Mouse (Mus musculus) forelimb bud, embryonic 11.5 days (tissue): ENCODE results near the gene Elfn1.

Experiments
- DNase-seq: peaks from one replicate; pipeline ENCODE4 v3.0.0-alpha.2; 2012; ENCODE audit warnings: low read depth, low spot score

Elfn1 gene

DNA sequence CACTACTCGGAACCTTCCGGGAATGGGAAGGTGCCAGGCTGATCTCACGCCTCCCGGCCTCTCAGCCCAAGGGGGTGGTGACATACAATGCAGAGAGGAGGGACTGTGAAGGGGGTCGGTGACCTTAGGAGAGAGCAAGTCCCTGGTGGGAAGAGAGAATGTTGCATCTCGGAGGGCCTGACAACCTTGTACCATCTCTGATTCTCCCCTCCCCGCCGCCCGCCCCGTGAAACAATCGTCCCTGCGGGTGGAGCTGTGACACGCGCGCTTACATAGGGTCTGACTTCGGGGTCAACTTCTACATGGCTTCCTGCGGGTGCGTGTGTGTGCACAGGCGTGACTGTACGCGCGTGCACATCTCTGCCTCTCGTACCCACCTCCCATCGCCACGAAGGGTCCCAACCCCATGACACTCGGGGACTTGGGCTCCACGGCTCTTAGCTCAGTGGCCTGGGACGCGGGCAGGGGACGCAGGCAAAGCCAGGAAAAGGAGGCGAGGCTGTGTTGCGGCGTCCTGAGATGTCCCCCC, at the start of gene Elfn1:
Elfn1 (plus strand) TSS at position 230 of the 529 bp plus-strand sequence.
- no peak for DNase-seq

DNA sequence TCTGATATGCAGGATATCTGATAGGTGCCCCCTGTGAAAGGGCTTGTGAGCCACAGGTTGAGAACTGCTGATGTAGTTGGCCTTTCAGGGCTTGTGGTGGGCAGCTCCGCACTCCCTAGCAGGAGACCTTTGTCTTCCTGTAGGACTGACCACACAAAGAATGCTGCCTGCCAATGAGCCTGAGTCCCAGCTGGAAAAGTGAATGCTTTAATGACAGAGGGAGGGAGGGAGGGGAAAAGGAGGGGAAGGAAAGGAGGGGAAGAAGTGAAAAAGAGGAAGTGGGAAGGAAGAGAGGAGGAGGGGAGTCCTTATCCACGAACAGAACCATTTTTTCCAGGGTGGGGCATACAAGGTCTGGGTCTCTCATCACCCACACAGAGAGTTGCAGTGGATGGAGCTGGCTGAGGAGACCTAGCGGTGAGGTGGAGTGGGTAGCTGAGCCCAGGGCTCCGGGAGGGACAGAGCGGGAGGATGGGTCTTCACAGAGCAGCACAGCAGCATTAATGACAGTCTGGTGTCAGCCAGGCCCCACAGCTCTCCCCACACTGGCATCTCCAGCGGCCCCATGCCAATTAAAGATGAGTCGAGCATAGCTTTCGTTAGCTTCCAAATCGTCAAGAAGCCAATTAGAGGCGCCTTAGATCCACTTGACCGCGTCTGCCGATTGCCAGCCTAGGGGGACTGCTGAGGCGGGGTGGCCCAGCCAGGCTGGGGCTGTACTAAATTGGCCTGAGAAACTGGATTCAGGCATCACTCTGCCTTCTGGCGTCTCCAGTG, 47.2 kb upstream of the Elfn1 start:
- no peak for DNase-seq

GRCm38 (mm10) chr5:139862759-139863158, 45.0 kb upstream of the Elfn1 start:
- DNase-seq: no peak

- no peak for DNase-seq
Observed at GRCm38 (mm10) chr5:139870886-139871285, 36.9 kb upstream of the Elfn1 start.

DNA sequence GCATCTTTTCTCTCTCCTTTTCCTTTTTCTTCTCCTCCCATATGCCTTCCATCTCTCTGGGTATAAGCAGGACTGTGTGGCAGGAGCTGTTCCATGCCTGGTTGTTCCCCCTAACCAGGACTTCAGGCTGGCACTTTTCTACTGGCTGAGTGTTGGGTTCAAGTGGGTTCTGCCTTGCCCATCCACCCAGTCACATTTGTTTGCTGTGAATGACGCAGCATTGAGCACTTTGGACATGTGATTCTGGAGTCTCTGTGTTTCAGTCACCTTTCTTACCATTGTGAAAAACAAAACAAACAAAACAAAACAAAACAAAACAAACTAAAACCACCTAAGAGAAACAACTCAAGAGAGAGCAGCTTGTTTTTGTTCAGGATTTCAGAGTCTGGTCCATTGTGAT, 36.2 kb upstream of the Elfn1 start:
- DNase-seq: no peak

GRCm38 (mm10) chr5:139877563-139877962, 30.2 kb upstream of the Elfn1 start:
- no peak for DNase-seq

DNA sequence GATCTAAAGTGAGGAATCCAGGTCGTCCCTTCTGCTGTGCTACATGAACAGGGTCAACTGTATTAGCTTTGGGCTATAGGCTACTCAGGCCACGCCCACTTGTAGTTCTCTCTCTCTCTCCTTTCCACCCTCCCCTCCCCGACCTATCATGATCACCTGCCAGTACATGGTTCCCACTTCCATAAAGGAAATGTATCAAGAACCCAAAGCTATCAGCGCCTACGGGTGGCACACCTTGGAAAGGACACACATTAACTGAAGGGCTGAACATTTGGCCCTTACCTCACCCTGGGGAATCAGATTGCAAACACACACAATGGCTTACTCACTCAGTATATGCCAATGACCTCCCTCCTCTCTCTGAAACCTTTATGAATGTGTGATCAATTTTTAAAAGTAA, 28.0 kb upstream of the Elfn1 start:
- DNase-seq: no peak

DNA sequence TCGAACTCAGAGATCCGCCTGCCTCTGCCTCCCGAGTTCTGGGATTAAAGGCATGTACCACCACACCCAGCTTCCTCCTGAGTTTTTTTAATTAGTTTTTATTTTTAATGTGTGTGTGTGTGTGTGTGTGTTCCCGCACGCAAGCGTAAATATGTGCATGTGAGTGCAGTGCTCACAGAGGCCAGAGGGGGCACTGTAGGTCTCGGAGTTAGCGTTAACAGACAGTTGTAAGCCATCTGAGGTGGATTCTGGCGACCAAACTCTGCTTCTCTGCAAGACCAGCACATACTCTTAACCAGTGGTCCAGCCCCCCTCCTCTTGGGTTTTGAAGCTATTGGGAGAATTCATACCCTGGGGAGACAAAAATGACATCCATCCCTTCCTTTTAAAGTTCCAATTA, 26.6 kb upstream of the Elfn1 start:
- DNase-seq: no peak

DNA sequence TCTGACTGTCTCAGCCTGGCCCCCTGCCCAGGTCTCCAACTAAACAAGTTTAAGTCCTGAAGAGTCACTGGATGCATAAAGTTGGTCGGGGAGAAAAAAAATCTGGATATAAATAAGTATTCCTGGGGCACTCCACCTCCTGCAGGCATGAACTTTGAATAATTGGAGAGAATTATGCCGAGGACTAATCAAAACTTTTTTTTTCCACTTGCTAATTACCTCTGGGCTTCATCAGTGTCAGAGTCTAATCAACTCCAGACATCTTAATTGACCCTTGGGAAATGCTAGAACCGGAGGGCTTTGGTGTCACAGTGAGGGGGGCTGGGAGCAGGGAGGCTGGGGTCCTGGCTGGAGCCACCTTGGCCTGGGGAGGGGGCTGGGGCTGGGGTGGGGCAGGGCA, 19.1 kb upstream of the Elfn1 start:
- DNase-seq: no peak

DNA sequence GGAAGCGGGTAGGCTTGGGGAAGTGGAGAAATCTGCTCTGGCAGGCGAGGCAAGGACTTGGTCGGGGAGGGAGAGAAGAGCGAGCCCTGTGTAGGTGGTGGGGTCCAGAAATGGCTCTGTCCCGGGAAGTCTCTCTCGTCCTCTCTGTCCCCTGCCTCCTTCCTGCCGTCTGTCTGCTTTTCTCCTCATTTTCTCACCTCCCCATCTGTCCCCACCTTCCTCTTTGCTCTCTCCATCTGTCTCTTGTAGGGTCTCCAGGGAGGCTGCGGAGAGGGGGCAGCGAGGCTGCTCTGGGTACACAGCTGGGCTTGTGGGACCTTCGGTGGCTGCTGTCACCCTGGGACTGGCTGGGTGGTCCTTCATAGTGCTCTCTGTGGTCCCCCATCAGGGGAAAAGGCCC, 18.4 kb upstream of the Elfn1 start:
- DNase-seq: no peak

DNA sequence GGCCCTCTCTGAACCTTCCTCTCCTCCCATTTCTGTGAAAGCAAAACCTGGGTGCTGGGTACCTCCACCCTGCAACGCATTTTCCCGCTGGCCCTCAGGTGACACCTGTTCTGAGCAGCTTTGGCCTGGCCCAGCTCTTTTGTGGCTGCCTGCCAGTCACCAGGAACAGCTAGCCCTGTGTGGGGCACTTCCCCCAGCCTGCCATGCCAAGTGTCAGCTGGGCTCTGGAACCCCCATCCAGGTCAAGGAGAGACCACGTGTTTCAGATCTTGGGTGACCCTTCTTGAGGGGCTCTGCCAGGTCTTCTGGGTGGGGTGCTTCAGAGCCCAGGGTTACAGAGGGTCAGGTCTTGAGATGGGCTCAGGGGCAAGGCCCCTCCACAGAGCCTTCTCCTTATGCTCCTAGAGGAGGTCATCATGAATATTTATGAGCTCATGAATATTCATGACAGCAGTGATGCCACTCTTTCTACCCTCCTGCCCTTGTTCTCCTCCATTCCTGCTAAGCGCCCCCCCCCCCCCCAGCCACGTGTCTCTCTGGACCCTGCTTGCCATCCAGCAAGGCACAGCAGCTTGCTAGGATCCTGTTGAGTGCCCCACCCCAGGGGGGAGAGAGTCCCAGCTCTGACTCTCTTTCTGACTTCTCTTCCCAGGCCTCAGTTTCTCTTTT, 15.3 kb upstream of the Elfn1 start:
- DNase-seq: no peak

DNA sequence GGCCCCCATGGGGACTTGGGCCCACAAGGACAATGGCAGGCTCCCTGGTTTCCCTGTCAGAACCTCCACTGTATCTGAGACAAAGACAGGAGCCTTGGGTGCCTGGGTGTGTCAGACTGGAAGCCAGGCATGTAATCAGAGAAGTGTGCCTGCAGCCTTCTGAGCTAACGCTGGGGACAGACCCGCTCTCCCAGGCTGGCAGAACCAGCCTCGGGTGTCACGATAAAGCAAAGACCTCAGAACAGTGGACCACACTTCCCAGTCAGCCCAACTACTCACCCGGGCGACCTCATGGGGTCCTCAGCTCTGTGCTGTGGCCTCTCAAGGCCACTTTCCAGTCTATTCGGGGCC, 14.8 kb upstream of the Elfn1 start:
- no peak for DNase-seq

DNA sequence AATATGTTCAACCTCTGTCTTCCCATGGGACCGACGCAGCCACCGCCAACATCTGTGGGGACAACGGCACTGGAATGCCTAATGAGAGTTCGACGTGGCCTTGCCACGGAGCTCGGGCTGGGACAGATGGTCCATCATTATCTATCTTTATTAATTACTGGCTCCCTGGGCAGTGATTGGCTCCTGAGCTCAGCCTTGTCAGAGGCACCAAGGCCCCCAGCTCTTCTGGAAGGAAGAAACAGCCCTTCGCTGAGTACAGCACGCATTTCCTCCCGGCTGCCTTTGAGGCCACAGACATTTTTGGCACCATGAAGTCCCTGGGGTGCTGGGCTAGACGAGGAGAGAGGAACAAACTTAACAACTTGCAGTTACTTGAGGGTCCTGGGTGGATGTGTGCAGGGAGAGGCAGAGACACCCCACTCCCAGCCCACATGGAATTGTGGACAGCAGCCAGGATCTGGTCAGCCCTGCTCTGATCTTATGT, 13.7 kb upstream of the Elfn1 start:
- no peak for DNase-seq

DNA sequence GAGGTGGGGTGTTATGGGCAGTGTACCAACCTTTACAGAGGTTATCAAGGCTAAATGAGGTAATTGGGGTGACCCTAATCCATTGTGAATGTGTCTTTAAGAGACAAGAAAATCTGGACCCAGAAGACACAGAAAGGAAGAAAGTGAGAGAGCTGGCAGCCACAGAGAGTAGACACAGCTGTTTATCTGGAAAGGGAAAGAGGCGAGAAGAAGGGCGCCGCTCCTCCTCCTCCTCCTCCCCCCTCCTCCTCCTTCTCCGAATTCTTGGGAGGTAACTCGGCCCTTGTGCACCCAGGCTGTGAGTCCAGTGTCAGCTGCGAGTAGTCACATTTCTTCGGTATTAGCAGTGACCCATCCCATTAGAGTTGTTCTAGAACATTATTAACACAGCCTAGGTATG, 8.7 kb upstream of the Elfn1 start:
- DNase-seq: no peak

DNA sequence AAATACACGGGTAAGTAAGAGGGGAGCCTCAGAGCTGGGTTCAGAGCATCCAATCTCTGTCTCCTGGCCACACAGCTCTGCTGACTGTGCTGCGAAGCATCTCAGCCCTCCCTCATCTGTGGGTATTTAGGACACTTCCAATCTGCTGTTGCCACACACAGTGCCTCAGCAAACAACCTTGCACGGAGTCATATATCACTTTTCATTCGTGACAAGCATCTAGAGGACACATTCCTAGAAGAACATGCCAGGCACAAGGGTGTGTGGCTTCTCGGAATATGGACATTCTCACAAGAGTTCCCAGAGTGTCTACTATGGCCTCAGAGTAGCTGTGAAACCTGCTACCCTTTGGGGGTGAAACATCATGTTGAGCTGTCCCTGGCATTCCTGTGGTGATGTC, 2.6 kb upstream of the Elfn1 start:
- DNase-seq: no peak

DNA sequence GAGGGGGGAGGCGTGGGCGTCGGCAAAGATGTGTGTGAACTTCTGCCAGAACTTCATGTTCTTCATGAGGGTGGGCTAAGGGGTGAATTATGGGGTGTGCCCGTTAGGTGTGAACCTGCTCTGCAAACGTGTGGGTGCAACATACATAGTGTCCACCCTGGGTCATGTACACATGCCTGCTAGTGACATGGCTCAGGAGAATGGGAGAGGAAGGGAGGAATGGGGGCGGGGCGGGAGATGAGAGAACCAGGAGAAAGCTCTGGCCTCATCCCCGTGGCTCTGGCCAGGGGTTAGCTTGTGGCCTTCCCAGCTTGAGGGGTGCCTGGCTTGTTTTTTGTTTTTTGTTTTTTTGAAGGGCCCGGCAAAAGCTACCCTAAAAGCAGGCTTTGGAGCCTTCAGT, 1.2 kb upstream of the Elfn1 start:
- DNase-seq: no peak

- DNase-seq: peak; percentile 61
Observed at GRCm38 (mm10) chr5:139907241-139907640, 502 bp upstream of the Elfn1 start.

GRCm38 (mm10) chr5:139908243-139908810, 584 bp downstream of the Elfn1 start:
- DNase-seq: no peak

DNA sequence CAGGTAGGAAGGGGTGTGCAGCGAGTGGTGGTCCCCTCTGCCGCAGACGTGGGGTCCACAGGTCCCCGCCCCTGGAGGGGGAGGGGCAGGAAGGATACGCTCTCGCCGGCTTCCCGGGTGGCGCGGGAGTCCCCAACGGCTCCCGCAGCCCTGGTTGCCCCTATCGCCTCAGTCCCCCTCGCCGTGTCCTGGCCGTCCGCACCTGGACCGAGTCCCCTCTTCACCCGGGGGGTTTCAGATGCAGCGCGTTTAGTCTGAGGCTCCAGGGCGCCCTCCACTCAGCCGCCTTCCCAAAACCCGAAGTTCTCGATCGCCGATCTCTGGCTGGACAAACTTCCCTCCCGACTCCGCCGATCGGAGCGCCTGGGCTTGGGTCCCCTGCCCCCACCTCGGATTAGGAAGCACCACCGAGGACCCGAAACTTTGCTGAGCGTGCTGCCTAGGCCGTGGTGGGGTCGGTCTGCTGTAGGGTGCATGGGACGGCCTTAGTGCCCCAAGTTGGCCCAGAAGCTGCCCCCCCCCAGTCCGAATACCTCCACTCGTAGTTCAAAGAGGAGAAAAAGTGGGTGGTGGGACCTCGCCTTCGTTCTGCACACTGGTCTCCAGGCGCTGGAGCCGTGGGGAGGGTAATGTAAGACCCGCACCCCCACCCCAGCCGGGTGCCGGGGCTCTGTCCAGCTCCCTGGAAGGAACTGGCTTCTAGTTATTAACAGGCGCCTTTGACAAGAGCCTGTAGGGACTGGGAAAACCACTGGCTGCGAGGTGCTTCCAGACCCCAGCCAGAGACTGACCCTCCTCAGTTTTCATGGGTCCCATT, 1.3 kb downstream of the Elfn1 start:
- no peak for DNase-seq

GRCm38 (mm10) chr5:139909710-139910550, 2.2 kb downstream of the Elfn1 start:
- no peak for DNase-seq

GRCm38 (mm10) chr5:139910755-139911300, 3.1 kb downstream of the Elfn1 start:
- DNase-seq: no peak
